Mouse (Mus musculus) MEL (cell line): ENCODE results near the gene Eif4h. TPM values are rescaled to one million over a fixed set of nuclear protein-coding genes. Genes with fewer than 3 reads are reported as not detected.

Experiments used
- DNase-seq: peaks from one replicate; pipeline ENCODE4 v3.0.0; 2011; ENCODE audit warnings: low read depth, low spot score
- H3K27ac ChIP-seq: 2 replicates; pipeline ENCODE4 v1.5.1; 2012; ENCODE audit warnings: low read depth, mild to moderate bottlenecking, control low read depth, low read length, moderate library complexity; ENCODE audit not compliant: control insufficient read depth
- H3K27me3 ChIP-seq, 2 experiments: fragments of 150-350 bp in 1 of 2; sonication (generic) in 1 of 2; 2 replicates each; pipeline ENCODE4 v1.6.1; 2012; ENCODE audit warnings: low read length in 2 of 2, mild to moderate bottlenecking in 2 of 2, improper control_type of control experiment in 1 of 2, moderate library complexity in 1 of 2; ENCODE audit not compliant: insufficient read depth in 2 of 2, control insufficient read depth in 1 of 2
- H3K36me3 ChIP-seq, 2 experiments: 2 replicates each; pipeline ENCODE4 v1.6.1; 2012 to 2014; ENCODE audit warnings: low read length in 2 of 2, improper control_type of control experiment in 1 of 2, inconsistent platforms in 1 of 2, mild to moderate bottlenecking in 1 of 2; ENCODE audit not compliant: insufficient read depth in 2 of 2, control insufficient read depth in 1 of 2
- H3K4me1 ChIP-seq, 2 experiments: fragments of 150-350 bp in 1 of 2; sonication (generic) in 1 of 2; 2 replicates each; pipeline ENCODE4 v1.6.1; 2012; ENCODE audit warnings: low read length in 2 of 2, improper control_type of control experiment in 1 of 2, mild to moderate bottlenecking in 1 of 2; ENCODE audit not compliant: insufficient read depth in 2 of 2, control insufficient read depth in 1 of 2
- H3K4me3 ChIP-seq, 2 experiments: fragments of 150-350 bp in 1 of 2; sonication (generic) in 1 of 2; 2 replicates each; pipeline ENCODE4 v1.5.1; 2012; ENCODE audit warnings: low read depth in 2 of 2, low read length in 2 of 2, mild to moderate bottlenecking in 2 of 2, moderate library complexity in 2 of 2, control low read depth in 1 of 2, improper control_type of control experiment in 1 of 2; ENCODE audit not compliant: control insufficient read depth in 1 of 2, insufficient read depth in 1 of 2
- H3K79me2 ChIP-seq: 2 replicates; pipeline ENCODE4 v1.6.1; 2012; ENCODE audit warnings: mild to moderate bottlenecking, low read length, moderate library complexity; ENCODE audit not compliant: control insufficient read depth, poor library complexity, insufficient read depth
- H3K9ac ChIP-seq: 2 replicates; pipeline ENCODE4 v1.6.1; 2012; ENCODE audit warnings: low read depth, mild to moderate bottlenecking, control low read depth, low read length, moderate library complexity; ENCODE audit not compliant: control insufficient read depth, poor library complexity, severe bottlenecking
- H3K9me3 ChIP-seq: fragments of 150-350 bp; sonication (generic); replicated peaks from 2 replicates; pipeline ENCODE4 v1.6.1; 2012; ENCODE audit warnings: mild to moderate bottlenecking, low read length, improper control_type of control experiment, moderate library complexity; ENCODE audit not compliant: insufficient read depth
- BHLHE40 ChIP-seq: IDR thresholded peaks from 2 replicates; pipeline ENCODE4 v1.6.1; 2012; ENCODE audit warnings: low read depth, mild to moderate bottlenecking, inconsistent platforms, low read length, improper control_type of control experiment, borderline replicate concordance
- CTCF ChIP-seq, 3 experiments: IDR thresholded peaks in 2 of 3; conservative IDR thresholded peaks in 1 of 3; 2 replicates each; pipeline ENCODE4 v1.5.1; 2011 to 2012; ENCODE audit warnings: low read length in 3 of 3, low read depth in 2 of 3, mild to moderate bottlenecking in 2 of 3, improper control_type of control experiment in 1 of 3, inconsistent platforms in 1 of 3, mixed read lengths in 1 of 3, moderate library complexity in 1 of 3; ENCODE audit not compliant: control insufficient read depth in 1 of 3, insufficient read depth in 1 of 3, poor library complexity in 1 of 3, severe bottlenecking in 1 of 3
- E2F4 ChIP-seq: IDR thresholded peaks from 2 replicates; pipeline ENCODE4 v1.6.1; 2011; ENCODE audit warnings: low read depth, low read length, improper control_type of control experiment, borderline replicate concordance
- ELF1 ChIP-seq: IDR thresholded peaks from 2 replicates; pipeline ENCODE4 v1.6.1; 2014; ENCODE audit warnings: low read depth, mild to moderate bottlenecking, inconsistent platforms, low read length, improper control_type of control experiment, moderate library complexity
- EP300 ChIP-seq, 2 experiments: IDR thresholded peaks; 2 replicates each; pipeline ENCODE4 v1.6.1; 2011; ENCODE audit warnings: improper control_type of control experiment in 2 of 2, low read length in 2 of 2, low read depth in 1 of 2, mild to moderate bottlenecking in 1 of 2
- HCFC1 ChIP-seq: IDR thresholded peaks from 2 replicates; pipeline ENCODE4 v1.6.1; 2012; ENCODE audit warnings: low read depth, mild to moderate bottlenecking, inconsistent platforms, low read length, improper control_type of control experiment, moderate library complexity
- JUND ChIP-seq: IDR thresholded peaks from 2 replicates; pipeline ENCODE4 v1.6.1; 2011; ENCODE audit warnings: low read depth, mild to moderate bottlenecking, improper control_type of control experiment, low read length
- MAFK ChIP-seq: IDR thresholded peaks from 2 replicates; pipeline ENCODE4 v1.6.1; 2011; ENCODE audit warnings: low read depth, mild to moderate bottlenecking, low read length, improper control_type of control experiment, borderline replicate concordance
- MAX ChIP-seq: IDR thresholded peaks from 2 replicates; pipeline ENCODE4 v1.6.1; 2011; ENCODE audit warnings: low read length, improper control_type of control experiment
- MAZ ChIP-seq: IDR thresholded peaks from 2 replicates; pipeline ENCODE4 v1.6.1; 2012; ENCODE audit warnings: low read depth, mild to moderate bottlenecking, inconsistent platforms, low read length, improper control_type of control experiment
- MEF2A ChIP-seq: IDR thresholded peaks from 2 replicates; pipeline ENCODE4 v1.6.1; 2014; ENCODE audit warnings: low read depth, mild to moderate bottlenecking, inconsistent platforms, low read length, improper control_type of control experiment; ENCODE audit not compliant: poor library complexity, insufficient replicate concordance, severe bottlenecking; ENCODE audit errors: extremely low read depth
- MYB ChIP-seq: IDR thresholded peaks from 2 replicates; pipeline ENCODE4 v1.6.1; 2011; ENCODE audit warnings: mild to moderate bottlenecking, low read depth, low read length, improper control_type of control experiment
- NRF1 ChIP-seq: IDR thresholded peaks from 2 replicates; pipeline ENCODE4 v1.6.1; 2014; ENCODE audit warnings: low read depth, mild to moderate bottlenecking, inconsistent platforms, low read length, improper control_type of control experiment, moderate library complexity; ENCODE audit not compliant: poor library complexity, insufficient read depth, severe bottlenecking
- RAD21 ChIP-seq: IDR thresholded peaks from 2 replicates; pipeline ENCODE4 v1.6.1; 2011; ENCODE audit warnings: mild to moderate bottlenecking, low read depth, low read length, improper control_type of control experiment
- RCOR1 ChIP-seq: IDR thresholded peaks from 2 replicates; pipeline ENCODE4 v1.6.1; 2012; ENCODE audit warnings: low read depth, mild to moderate bottlenecking, inconsistent platforms, low read length, improper control_type of control experiment
- SIN3A ChIP-seq: IDR thresholded peaks from 2 replicates; pipeline ENCODE4 v1.6.1; 2012; ENCODE audit warnings: low read length, improper control_type of control experiment, inconsistent platforms
- SMC3 ChIP-seq: IDR thresholded peaks from 2 replicates; pipeline ENCODE4 v1.6.1; 2011; ENCODE audit warnings: low read depth, low read length, improper control_type of control experiment
- TAL1 ChIP-seq: IDR thresholded peaks from 2 replicates; pipeline ENCODE4 v1.6.1; 2012; ENCODE audit warnings: mild to moderate bottlenecking, inconsistent platforms, low read length, moderate library complexity, mixed read lengths
- TBP ChIP-seq: IDR thresholded peaks from 2 replicates; pipeline ENCODE4 v1.8.0; 2011; ENCODE audit warnings: low read depth, low read length, improper control_type of control experiment
- USF1 ChIP-seq: IDR thresholded peaks from 2 replicates; pipeline ENCODE4 v1.6.1; 2014; ENCODE audit warnings: low read depth, mild to moderate bottlenecking, inconsistent platforms, low read length, improper control_type of control experiment, moderate library complexity
- USF2 ChIP-seq, 2 experiments: IDR thresholded peaks; 2 replicates each; pipeline ENCODE4 v1.6.1; 2011 to 2012; ENCODE audit warnings: improper control_type of control experiment in 2 of 2, low read length in 2 of 2, borderline replicate concordance in 1 of 2, inconsistent platforms in 1 of 2, low read depth in 1 of 2, mild to moderate bottlenecking in 1 of 2; ENCODE audit not compliant: insufficient read depth in 1 of 2
- ZC3H11A ChIP-seq: IDR thresholded peaks from 2 replicates; pipeline ENCODE4 v1.6.1; 2012; ENCODE audit warnings: low read depth, mild to moderate bottlenecking, inconsistent platforms, low read length, improper control_type of control experiment
- ZMIZ1 ChIP-seq: IDR thresholded peaks from 2 replicates; pipeline ENCODE4 v1.6.1; 2012; ENCODE audit warnings: low read depth, mild to moderate bottlenecking, inconsistent platforms, low read length, improper control_type of control experiment, moderate library complexity
- ZNF384 ChIP-seq: IDR thresholded peaks from 2 replicates; pipeline ENCODE4 v1.6.1; 2012; ENCODE audit warnings: low read depth, mild to moderate bottlenecking, inconsistent platforms, low read length, improper control_type of control experiment
- polyA plus RNA-seq, 2 experiments: library from polyadenylated mRNA; stranded (reverse) in 1 of 2; unstranded in 1 of 2; fragments of >175 nt in 1 of 2; fragments of >200 nt in 1 of 2; gene quantifications; 2 replicates each; pipeline versions ENCODE4 v1.2.1 to v1.2.4; 2012; ENCODE audit warnings: low replicate concordance in 2 of 2, low read depth in 1 of 2; ENCODE audit not compliant: insufficient read length in 2 of 2, insufficient read depth in 1 of 2, missing spikeins in 1 of 2
- total RNA-seq: library from RNA; depleted of rRNA; stranded (reverse); fragments of 300-350 nt; gene quantifications from 2 replicates; pipeline ENCODE4 v1.2.3, GENCODE M21; 2012

Gene Eif4h
- total and polyA plus RNA-seq, 3 experiments: 167 to 515 (median 471) TPM

DNA sequence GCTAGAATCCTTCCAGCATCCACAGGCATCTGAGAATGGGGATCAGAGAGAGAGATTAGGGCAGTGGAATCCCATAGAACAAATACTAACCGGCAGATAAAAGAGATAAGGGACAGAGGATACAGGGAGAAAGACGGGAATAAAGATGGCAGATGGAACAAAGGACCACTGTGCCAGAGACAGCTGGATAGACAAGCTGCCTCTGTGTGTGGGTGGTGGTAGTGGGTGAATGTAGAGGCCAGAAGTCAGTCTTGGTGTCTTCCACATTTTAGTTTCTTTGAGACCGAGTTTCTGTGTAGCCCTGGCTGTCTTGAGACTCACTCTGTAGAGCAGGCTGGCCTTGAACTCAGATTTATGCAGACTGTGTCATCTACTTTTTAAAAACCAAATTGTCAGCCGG is 23.5 kb downstream of the Eif4h start:
- no peak overlapping the region for H3K4me3 ChIP-seq
- no peaks in the 10 kb centered on the region for H3K9me3 ChIP-seq
- H3K4me1 ChIP-seq: no peaks in the 10 kb centered on the region; a peak in 1 of 4 replicates
- no peak overlapping the region for H3K27ac ChIP-seq
- no peak overlapping the region for H3K9ac ChIP-seq
- no peaks in the 10 kb centered on the region for H3K79me2 ChIP-seq
- no peak for DNase-seq
- peaks cover 0 to 2% of the 10 kb centered on the region in 2 experiments; a peak in 1 of 4 replicates for H3K36me3 ChIP-seq
- TF ChIP-seq MAX: no peak
- no peak for TF ChIP-seq EP300 (IDR thresholded peaks at IDR 0.05; ENCODE audit: low read depth in 1 of 2, low read length in 2 of 2)
- no peak for TF ChIP-seq SIN3A
- TF ChIP-seq RAD21: no peak
- no peak for TF ChIP-seq SMC3
- no peak for TF ChIP-seq MYB
- TF ChIP-seq TAL1: no peak
- TF ChIP-seq JUND: no peak
- no peak for TF ChIP-seq RCOR1
- TF ChIP-seq ZC3H11A: no peak
- TF ChIP-seq USF2 (IDR thresholded peaks at IDR 0.05; ENCODE audit: borderline replicate concordance in 1 of 2, insufficient read depth in 1 of 2, low read depth in 1 of 2, low read length in 2 of 2): no peak
- no peak for TF ChIP-seq MEF2A
- TF ChIP-seq MAFK: no peak
- TF ChIP-seq ZNF384: no peak
- TF ChIP-seq NRF1: no peak
- TF ChIP-seq ZMIZ1: no peak
- TF ChIP-seq E2F4: no peak
- TF ChIP-seq ELF1: no peak
- no peak for TF ChIP-seq MAZ
- no peaks in the 10 kb centered on the region for H3K27me3 ChIP-seq

DNA sequence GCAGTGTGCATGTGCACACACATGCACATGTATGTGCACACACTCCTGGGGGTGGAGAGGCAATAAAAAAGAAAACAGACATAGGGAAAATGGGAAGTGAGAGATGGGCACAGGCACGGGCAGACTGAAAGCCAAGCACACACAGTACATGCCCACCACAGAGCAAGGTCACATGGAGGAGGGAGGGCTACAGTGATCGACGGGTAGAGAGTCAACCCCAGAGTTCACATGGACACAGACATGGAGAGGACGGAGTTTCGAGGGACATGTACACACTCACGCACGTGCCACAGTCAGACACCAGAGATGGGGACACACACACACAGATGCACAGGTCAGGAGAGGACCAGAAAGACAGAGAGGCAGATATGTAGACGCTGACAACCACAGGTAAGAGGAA is 23.9 kb downstream of the Eif4h start:
- Histone ChIP-seq H3K79me2 (no peaks in the 10 kb centered on the region), H3K9me3 (no peaks in the 10 kb centered on the region), H3K4me3 (no peak overlapping the region), H3K27me3 (no peaks in the 10 kb centered on the region), H3K4me1 (no peaks in the 10 kb centered on the region; a peak in 1 of 4 replicates), H3K27ac (no peak overlapping the region), H3K36me3 (peaks cover 0 to 2% of the 10 kb centered on the region in 2 experiments; a peak in 1 of 4 replicates), H3K9ac (no peak overlapping the region)
- no peak for DNase-seq
- no peak for TF ChIP-seq BHLHE40
- TF ChIP-seq USF1: no peak
- no peak for TF ChIP-seq EP300 (IDR thresholded peaks at IDR 0.05; ENCODE audit: low read depth in 1 of 2, low read length in 2 of 2)
- no peak for TF ChIP-seq HCFC1
- no peak for TF ChIP-seq MYB
- TF ChIP-seq MAX: no peak
- no peak for TF ChIP-seq JUND
- TF ChIP-seq CTCF (IDR thresholded peaks at IDR 0.05 in 2 of 3, conservative IDR thresholded peaks at IDR 0.05 in 1 of 3; ENCODE audit: control insufficient read depth in 1 of 3, insufficient read depth in 1 of 3, low read depth in 2 of 3, low read length in 3 of 3, poor library complexity in 1 of 3, severe bottlenecking in 1 of 3): no peak
- TF ChIP-seq TBP: no peak
